Comparison of ENCODE assay signal across 21 mouse cellular contexts in the genomic region with DNA sequence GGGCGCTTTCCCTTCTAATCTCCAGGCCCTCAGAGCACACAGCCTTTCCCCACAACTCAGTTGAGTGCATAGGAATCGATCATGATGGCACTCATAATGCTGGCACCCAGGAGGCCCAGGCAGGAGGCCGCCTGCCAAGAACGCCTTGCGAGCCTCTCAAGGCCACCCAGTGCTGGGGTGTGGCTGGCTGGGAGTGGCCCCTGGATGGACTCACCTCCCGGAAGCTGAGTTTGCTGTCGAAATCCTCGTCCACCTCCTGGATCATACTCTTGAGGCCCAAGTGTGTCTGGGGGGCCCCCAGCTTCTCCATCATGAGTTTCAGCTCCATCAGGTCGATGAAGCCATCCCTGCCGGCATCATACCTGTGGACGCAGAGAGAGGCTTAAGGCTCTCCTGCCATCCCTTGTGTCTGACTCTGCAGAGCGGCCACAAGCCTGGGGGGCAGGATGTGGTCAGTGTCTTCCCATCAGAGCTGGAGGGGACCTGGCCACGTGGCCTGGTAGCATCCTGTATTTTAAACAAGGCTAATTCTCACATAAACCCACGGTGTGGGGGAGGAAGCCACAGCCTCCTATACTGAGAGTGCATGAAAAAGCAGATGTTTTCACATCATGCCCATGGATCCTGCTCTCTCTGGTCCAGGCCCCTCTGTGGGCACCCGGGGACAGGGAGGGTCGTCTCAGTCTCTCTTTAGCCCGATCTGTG. TPM values are rescaled to one million over a fixed set of nuclear protein-coding genes. Genes with fewer than 3 reads are reported as not detected.
A peak's percentile ranks its signal among the peaks of the same experiment; 100 is the strongest.
DNase-seq lines count a peak whose midpoint lies in the region; ATAC-seq and TF ChIP-seq lines count a peak whose summit lies in the region.
"Had no signal": no experiment of that assay in that cellular context is flagged by ENCODE, and none has a peak within 500 bp of the region (broad histone marks: within the 10 kb centered on the region; RNA-seq: fewer than 3 reads in every experiment).

No protein-coding gene starts in this region.

- TF ChIP-seq POLR2A in spleen, adult 2 months (IDR thresholded peaks at IDR 0.05; ENCODE audit: low read depth, low read length) = no peak

- H3K36me3 ChIP-seq in spleen, adult 2 months (ENCODE audit: control insufficient read depth, insufficient read depth, low read length) = peaks cover 25% of the 10 kb centered on the region
- H3K36me3 ChIP-seq in midbrain, embryonic 11.5 days (ENCODE audit: control insufficient read depth, insufficient read depth, low read length) = peaks cover 10% of the 10 kb centered on the region

- H3K4me3 ChIP-seq in spleen, adult 2 months (ENCODE audit: extremely low read depth, insufficient read depth, insufficient read length) = no peak overlapping the region
- no peak overlapping the region for H3K4me3 ChIP-seq in midbrain, embryonic 11.5 days (ENCODE audit: low read depth, low read length)
- H3K4me3 ChIP-seq: forebrain, embryonic 15.5 days; layer of hippocampus, adult 2 months; myocyte had no signal

- WGBS in spleen, adult 2 months = 53% methylated on average over 17 of the region's 17 CpGs
- 90% methylated on average over 17 of the region's 17 CpGs for WGBS in midbrain, embryonic 11.5 days

- no peaks in the 10 kb centered on the region for H3K9me3 ChIP-seq in midbrain, embryonic 11.5 days (ENCODE audit: control insufficient read depth, low read length)
- H3K9me3 ChIP-seq: forebrain, embryonic 15.5 days had no signal

- no peak for TF ChIP-seq CTCF in spleen, adult 2 months (IDR thresholded peaks at IDR 0.05; ENCODE audit: extremely low read depth, insufficient read depth, insufficient read length, insufficient replicate concordance)

- ATAC-seq in midbrain, embryonic 11.5 days (ENCODE audit: low FRiP score) = no peak
- ATAC-seq: forebrain, embryonic 15.5 days had no signal

- peak; percentile 56 for DNase-seq in adrenal gland, postnatal 36 days
- DNase-seq in adrenal gland, postnatal 14 days = no peak
- DNase-seq in spleen, adult 2 months (ENCODE audit: low read depth in 1 of 2, low spot score in 2 of 2) = no peak
- DNase-seq in spleen, postnatal 14 days (ENCODE audit: low spot score in 2 of 2) = no peak
- peak; percentile 34 for DNase-seq in lung, postnatal 10 days
- no peak for DNase-seq in right cerebral cortex, postnatal 14 days
- no peak for DNase-seq in midbrain, embryonic 11.5 days (ENCODE audit: low spot score, missing footprints)
- no peak for DNase-seq in ovary, adult 18-20 months (ENCODE audit: low spot score)
- DNase-seq: adrenal gland, postnatal 10 days; B cell, adult 2 months; cerebellum, adult 8-10 months; gastrocnemius, postnatal 25 days; kidney, adult 11 months; left cerebral cortex, postnatal 4 days; thymus, postnatal 25 days had no signal

- no peaks in the 10 kb centered on the region for H3K27me3 ChIP-seq in spleen, adult 2 months (ENCODE audit: control insufficient read depth, insufficient read depth, low read length)
- no peaks in the 10 kb centered on the region for H3K27me3 ChIP-seq in midbrain, embryonic 11.5 days (ENCODE audit: control insufficient read depth, insufficient read depth, low read length)
- H3K27me3 ChIP-seq: forebrain, embryonic 15.5 days had no signal

- peaks cover 4% of the 10 kb centered on the region; the same call in 1 of the 2 replicates for H3K4me1 ChIP-seq in spleen, adult 2 months (ENCODE audit: control insufficient read depth, insufficient read depth, insufficient read length)
- H3K4me1 ChIP-seq in midbrain, embryonic 11.5 days (ENCODE audit: control insufficient read depth, insufficient read depth, low read length) = peaks cover 3% of the 10 kb centered on the region

- H3K27ac ChIP-seq in spleen, adult 2 months (ENCODE audit: insufficient read depth, low read length) = peak overlapping the region; percentile 59; the same call in 1 of the 2 replicates
- no peak overlapping the region for H3K27ac ChIP-seq in midbrain, embryonic 11.5 days (ENCODE audit: low read depth, low read length)
- H3K27ac ChIP-seq: forebrain, embryonic 15.5 days; layer of hippocampus, adult 2 months had no signal

- H3K9ac ChIP-seq in midbrain, embryonic 11.5 days (ENCODE audit: low read length) = no peak overlapping the region
- H3K9ac ChIP-seq: forebrain, embryonic 15.5 days had no signal

- H3K4me2 ChIP-seq in midbrain, embryonic 11.5 days = no peak overlapping the region
- H3K4me2 ChIP-seq: forebrain, embryonic 15.5 days had no signal

RNA-seq across cellular contexts. Expression of a gene that starts 13.0 kb away (rescaled TPM):
- 10 to 100 TPM; 23.1 to 29.1 TPM for total RNA-seq in adrenal gland, postnatal 36 days (2021)
- total RNA-seq in adrenal gland, postnatal 14 days (2021) = 21.4 and 28.2 TPM in 2 replicates
- polyA plus RNA-seq in spleen, adult 2 months (2012; rRNA removed) = 108 and 129 TPM in 2 replicates
- 34.7 and 36.3 TPM in 2 replicates for polyA plus RNA-seq in midbrain, embryonic 11.5 days (2014; fragmentation: Nextera tagmentation; extraction: Ambion mirVana)

RNA-seq across cellular contexts. Expression of a gene that starts 15.6 kb away (rescaled TPM):
- total RNA-seq in adrenal gland, postnatal 36 days (2021) = not detected
- not detected in 2 replicates for total RNA-seq in adrenal gland, postnatal 14 days (2021)
- 84.6 and 1,887 TPM in 2 replicates for polyA plus RNA-seq in spleen, adult 2 months (2012; rRNA removed)
- polyA plus RNA-seq in midbrain, embryonic 11.5 days (2014; fragmentation: Nextera tagmentation; extraction: Ambion mirVana) = not detected in 2 replicates
- total RNA-seq: adrenal gland, postnatal 10 days; gastrocnemius, postnatal 25 days; layer of hippocampus, adult 2 months; left cerebral cortex, postnatal 4 days had no signal
- polyA plus RNA-seq: embryonic facial prominence, embryonic 14.5 days; forebrain, embryonic 15.5 days; heart, embryonic 14.5 days; lung, embryonic 16.5 days; myocyte had no signal

RNA-seq across cellular contexts. Expression of a gene that starts 35.8 kb away (rescaled TPM):
- total RNA-seq in adrenal gland, postnatal 36 days (2021) = not detected
- 0.56 TPM in 1 of 2 replicates, not detected in the other for total RNA-seq in adrenal gland, postnatal 14 days (2021)
- 18,445 and 18,883 TPM in 2 replicates for polyA plus RNA-seq in spleen, adult 2 months (2012; rRNA removed)
- not detected in 2 replicates for polyA plus RNA-seq in midbrain, embryonic 11.5 days (2014; fragmentation: Nextera tagmentation; extraction: Ambion mirVana)
- total RNA-seq: adrenal gland, postnatal 10 days; gastrocnemius, postnatal 25 days; layer of hippocampus, adult 2 months; left cerebral cortex, postnatal 4 days had no signal
- polyA plus RNA-seq: embryonic facial prominence, embryonic 14.5 days; forebrain, embryonic 15.5 days; heart, embryonic 14.5 days; lung, embryonic 16.5 days; myocyte had no signal

Comparison
In these comparisons a context has a peak if more than half of its experiments do, and no peak if none do; other contexts are left out.
1. DNase-seq: peak in adrenal gland, postnatal 36 days (2 of 2) and lung, postnatal 10 days (single experiment); none in adrenal gland, postnatal 14 days (single experiment), spleen, adult 2 months (0 of 2), spleen, postnatal 14 days (0 of 2), right cerebral cortex, postnatal 14 days (single experiment), midbrain, embryonic 11.5 days (single experiment) and ovary, adult 18-20 months (single experiment).